Mouse (Mus musculus) adrenal gland, postnatal 25 days (tissue): ENCODE data around the gene Slco3a1. TPM values are rescaled to one million over a fixed set of nuclear protein-coding genes. Genes with fewer than 3 reads are reported as not detected.

Experiments
- DNase-seq: peaks from one replicate; pipeline ENCODE4 v3.0.0; 2021; ENCODE audit warnings: mixed read lengths
- total RNA-seq: library from RNA; stranded (reverse); gene quantifications from 2 replicates; pipeline ENCODE4 v1.2.3, GENCODE M21; 2021

Gene Slco3a1
- total RNA-seq, 1 experiment from 2014 or later: 37.3 TPM

DNA sequence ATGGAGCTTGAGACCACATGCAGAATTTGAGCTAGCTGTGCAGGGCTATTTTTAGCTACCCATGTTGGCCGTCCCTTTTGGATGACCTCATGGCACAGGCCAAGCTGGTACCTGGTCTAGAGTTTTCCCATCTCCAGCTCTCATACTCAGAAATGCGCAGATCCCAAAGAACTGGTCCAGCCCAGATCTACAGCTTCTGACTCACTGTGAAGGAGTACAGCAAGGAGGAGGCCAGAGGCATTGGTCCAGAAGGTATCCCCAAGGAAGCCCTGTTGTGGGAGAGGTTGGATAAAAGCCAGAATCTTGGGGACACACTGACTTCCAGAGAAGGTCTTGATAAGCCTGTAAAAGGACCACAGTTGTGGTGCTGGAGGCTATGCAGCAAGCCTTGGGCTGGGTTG, 172.7 kb downstream of the Slco3a1 start:
- no peak for DNase-seq

DNA sequence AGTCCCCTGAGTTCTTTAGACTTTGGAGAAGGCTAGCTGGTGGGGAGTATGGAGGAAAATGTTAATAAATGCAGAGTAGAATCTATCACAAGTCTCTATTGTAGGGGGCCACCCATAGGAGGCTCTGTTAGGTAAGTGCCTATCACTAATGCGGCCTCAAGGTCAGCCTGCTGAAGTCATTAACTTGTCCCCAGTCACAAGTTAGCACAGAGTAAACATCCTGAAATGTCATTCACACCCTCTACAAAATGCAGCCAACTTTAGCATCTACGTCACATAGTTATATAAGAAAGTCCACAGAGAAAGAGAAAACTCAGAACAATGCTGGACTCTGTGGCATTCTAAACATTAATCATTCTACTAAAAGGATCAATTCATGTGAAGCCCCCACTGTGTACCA, 173.5 kb downstream of the Slco3a1 start:
- DNase-seq: no peak

DNA sequence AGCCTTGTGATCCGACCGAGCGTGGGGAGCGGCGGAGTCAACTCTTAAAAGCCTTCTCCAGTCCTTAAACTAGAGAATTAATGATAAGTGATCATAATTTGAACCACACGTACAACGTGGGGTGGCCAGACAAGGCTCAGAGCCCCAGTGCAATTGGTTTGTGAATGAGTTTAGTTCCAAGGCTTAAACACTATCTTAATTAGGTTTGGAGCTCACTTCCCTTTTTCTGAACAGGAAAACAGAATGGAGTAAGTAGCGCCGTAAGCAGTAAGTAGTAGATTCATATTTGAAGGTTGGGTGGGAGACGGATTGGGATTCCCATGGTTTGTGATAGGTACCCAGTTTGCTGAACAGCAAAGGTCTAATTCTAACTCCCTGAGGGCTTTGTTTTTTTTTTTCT, 176.7 kb downstream of the Slco3a1 start:
- DNase-seq: no peak

DNA sequence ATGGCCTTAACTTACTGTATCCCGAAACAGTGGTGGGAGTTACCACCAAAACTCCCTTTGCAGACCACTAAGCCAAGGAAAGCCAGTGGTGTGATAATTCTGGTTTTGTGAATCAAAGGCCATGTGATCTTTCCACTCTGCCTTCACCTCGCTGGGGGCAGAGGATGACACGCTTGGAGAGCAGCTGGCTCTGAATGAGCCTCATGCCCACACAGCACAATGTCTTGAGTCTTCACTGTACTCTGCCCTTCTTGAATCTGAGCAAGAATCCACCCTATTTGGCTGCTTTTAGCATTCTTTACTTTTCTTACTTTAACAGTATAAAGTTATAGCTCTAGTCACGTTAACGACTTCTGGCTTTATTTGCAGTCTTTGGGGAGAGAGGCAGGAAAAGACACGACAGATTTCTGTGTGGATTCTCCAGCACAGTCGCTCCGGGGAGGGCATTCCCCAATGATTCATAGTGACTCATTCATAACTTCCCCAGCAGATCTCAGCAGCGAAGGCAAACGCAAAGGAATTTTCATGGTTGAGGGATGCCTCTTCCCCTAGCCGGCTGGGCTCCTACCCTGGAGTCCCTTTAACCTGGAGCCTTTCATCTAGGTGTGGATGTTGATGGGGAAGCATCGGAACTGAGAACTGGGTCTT, 178.1 kb downstream of the Slco3a1 start:
- DNase-seq: no peak

DNA sequence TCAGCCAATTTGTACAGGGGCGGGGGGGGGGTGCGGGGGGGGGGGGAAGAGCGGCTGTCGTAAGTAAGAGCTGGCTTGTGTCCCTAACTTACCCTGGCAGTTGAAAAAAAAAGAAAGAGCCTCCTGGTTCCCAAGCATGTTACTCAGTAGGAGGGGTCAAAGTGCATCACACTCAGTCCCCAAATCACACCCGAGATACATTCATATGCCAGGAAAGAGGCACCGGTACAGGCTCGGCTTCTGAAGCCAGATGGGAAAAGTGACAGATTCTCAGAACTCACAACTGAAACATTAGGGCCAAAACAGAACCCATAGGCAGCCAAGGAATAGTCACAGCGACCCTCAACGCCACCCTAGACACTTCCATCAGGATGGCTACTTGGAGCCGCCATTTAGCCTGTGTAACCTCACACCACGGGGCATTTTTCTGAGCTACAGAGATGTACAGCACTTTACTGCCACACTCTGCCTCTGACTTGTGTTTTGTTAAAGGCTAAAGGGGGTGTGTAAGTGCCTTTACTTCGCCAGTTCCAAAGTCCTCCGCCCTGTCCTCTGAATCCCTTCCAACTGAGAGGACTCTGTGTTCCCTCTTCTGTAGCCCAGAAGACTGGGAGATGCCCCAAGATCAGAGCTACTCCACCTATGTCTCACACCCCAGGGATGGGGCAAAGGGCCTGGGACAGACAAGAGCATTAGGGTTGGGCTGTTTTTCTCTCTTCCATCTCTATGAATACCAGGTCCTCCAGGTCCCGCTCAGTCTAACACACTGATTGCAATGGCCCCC, 179.2 kb downstream of the Slco3a1 start:
- no peak for DNase-seq

DNA sequence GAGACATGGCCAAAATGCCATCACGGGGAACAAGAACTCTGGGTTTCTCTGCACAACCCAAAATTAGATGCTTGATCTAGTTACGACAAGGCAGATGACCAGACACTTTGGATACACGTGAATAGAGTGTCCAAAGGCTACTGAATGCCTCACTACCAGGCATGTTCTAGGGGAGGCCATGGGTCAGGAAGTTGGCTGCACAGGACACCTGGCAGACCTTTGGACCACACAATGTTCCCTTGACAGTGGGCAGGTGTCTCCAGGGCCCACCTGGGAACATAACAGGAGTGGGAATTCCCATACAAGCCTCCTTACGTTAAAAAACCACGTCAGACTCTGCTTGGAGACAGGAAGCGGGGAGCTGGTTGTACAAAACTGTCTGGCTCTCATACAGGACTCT, 181.5 kb downstream of the Slco3a1 start:
- no peak for DNase-seq

DNA sequence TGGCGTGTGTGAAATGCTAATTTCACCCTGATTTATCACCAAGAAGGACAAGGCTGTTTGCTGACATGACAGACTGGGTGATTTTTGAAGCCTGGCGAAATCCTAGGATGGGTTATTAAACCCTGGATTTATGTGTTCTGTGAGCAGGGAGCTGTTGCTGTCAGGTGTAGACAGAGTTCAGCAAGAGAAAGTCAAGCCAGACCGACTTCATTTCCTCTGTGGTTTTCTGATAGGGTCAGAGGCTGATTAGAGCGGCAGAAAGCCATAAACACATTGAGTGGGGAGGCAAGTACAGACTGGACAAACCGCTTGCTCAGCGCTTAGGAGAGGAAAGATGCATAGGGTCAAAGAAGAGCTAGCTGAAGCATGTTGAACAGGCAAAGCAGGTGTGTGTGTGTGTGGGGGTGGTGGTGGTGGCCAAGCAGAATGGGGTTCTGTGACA, 182.4 kb downstream of the Slco3a1 start:
- no peak for DNase-seq

DNA sequence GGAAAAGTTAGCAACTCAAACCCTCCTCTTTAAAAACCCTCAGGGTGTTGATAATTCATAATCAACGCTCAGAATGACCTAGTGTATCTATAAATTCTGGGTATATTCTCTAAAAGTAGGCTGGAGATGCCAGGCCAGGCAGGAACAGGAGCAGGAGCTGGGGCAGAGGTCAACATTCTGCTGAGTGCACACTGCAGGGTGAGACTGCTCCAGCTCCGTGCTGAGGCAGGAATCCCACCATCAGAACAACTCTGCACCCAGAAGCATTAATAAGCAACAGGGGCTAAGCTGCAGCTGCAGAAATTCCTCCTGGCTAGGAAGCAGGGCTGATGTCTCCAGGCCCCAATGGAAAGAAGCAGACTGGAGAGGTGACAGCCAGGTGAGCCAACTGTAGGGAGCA, 182.9 kb downstream of the Slco3a1 start:
- DNase-seq: no peak

DNA sequence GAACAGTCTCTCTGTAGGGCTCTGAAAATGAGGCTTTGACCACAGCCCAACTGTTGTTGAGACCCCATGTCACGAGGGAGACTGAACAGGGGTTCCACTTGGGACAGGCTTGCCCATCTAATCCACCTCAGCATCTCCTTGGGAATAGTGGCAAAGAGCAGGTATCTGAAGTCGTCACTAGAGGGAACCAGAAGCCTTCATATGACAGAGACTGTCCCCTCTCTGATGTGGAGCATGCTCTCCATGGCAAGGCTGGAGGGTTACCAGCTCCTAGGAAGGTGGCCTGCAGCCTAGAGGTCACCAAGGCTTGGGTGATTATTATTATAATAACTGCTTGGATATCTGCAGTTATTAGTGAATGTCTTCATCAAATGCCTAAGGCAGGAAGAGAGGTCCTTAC, 183.4 kb downstream of the Slco3a1 start:
- DNase-seq: no peak

DNA sequence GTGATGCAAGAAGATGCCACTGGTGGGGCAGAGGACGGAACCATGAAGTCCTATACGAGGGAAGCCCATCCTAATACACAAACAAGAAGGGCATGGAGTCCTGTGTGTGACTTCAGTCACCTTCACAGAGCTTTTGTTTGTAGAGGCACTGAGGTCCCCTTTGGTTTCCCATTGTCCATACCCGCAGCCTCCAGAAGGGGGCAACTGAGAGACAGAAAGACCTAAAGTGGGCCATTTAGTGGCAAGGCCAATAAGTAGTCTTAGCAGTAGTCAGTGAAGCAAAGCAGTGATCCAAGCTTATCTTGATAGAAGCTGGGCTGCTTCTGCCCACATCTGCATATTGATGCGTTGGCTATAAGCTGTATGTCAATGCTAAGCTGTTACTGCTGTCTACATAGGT, 184.9 kb downstream of the Slco3a1 start:
- no peak for DNase-seq

DNA sequence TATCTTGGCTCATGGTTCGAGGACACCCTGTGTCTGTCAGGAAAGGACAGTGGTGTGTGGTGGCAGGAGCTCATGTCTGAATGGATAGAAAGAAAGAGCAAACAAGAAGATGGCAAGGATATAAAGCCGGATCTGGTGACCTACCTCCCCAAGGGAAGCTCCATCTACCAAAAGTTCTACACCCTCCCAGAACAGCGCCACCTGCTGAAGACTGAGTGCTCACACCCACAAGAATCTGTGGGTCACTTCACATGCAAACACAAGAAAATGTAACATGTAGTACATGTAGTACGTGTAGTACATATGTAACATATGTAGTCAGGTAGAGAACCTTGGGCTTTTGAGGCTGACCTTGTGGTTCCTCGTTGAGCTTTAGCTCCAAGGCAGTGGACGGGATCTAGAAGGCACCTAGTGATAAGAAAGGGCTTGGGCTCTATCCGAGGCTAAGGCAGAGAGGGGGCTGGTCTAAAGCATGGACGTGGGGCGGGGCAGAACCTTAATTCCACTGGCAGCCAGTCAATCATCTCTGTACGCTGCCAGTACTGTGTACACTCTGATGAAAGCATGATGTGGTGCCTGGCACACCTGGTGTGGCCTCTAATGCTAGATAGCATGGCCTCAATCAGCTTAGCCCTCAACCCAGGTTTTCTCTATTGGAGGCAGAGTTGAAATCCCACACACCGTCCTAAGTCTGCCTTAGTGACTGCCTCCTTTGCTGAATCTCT, 186.2 kb downstream of the Slco3a1 start:
- DNase-seq: no peak

DNA sequence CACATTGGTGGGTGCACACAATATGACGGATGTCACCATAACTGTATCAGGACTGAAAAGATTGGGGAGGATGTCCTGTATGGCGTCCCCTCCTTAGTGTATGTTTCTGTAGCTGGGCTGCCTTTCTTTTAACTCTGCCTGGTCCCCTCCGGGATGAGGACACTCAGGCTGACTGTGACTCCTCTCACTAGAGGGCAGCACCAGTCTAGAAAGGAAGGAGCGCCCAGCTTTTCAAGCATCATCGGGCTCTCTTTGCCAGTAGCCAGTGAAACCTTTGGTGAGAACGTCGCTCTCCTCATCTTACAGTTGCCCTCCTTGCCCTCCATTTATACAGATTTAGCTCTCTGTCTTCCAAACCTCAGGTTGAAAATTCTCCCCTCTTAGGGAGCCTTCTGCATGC, 187.2 kb downstream of the Slco3a1 start:
- no peak for DNase-seq

DNA sequence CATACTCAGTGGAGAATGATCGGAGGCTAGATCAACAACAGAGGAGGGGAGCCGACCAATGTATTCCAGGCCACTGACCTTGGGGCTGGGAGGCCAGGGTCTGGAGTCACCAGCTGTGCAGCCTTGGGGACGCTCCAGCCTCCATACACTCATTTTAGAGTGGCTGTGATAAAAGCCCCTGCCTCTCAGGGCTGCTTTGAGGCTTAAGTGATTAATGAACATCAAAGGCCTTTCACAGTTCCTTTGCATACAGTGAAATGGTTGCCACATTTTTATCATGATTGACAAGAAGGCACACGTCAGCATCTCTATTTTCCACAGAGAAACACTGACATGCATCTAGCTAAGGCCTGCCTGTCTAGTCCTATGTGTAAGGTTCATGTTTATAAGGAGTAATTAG, 189.0 kb downstream of the Slco3a1 start:
- DNase-seq: no peak

DNA sequence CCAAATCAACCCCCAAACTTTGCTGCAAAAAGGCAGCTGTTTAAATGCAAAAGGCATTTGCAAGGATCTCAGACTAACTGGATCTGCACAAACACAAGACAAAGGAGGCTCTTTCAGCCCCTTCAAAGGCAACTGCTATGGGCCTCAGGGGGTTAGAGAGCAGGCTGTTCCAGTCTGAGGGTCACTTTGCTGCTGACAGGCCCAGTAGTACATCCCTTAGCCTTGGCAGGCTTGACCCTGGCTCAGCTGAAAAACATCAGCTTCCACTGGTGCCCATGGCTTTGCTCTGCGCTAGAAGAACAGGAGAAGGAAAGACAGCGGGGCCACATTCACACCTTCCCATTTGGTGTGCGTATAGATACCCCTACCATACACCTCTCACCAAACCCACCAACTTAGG, 189.6 kb downstream of the Slco3a1 start:
- DNase-seq: no peak

DNA sequence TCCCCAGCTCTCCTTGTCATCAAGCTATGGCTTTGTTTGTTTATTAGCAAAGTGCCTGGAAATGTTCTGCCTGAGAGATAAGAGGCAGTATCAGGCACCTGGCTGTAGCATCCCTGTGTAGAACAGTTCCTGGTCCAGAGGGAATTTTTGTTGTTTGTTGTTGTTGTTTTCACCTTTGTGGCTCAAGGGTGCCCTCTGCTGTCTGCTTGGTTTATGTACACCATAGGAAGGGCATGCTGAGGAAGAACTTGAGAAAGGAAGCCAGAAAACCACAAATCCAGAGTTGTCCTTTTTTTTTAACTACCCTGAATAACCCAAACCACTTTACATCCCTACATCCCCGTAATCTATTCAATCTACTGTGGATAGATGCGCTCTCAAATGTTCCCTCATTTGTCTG, 191.1 kb downstream of the Slco3a1 start:
- DNase-seq: no peak

DNA sequence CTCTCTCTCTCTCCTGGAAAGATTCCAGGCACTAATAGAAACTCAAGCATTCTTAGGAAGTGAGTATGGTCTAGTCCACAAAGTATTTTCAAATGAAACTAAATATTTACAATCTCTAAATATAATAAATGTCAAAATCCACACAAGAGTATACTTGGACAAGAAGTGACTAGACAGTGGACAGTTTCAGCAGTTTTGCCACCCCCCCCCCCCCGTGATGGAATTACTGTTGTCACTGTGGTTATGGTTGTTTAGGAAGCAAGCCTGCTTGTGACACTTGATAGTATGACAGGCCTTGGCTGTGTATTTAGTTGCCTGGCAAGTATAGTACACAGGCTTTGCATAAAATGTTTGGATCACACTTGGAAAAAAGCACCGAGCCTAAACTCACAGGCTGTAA, 192.9 kb downstream of the Slco3a1 start:
- no peak for DNase-seq

DNA sequence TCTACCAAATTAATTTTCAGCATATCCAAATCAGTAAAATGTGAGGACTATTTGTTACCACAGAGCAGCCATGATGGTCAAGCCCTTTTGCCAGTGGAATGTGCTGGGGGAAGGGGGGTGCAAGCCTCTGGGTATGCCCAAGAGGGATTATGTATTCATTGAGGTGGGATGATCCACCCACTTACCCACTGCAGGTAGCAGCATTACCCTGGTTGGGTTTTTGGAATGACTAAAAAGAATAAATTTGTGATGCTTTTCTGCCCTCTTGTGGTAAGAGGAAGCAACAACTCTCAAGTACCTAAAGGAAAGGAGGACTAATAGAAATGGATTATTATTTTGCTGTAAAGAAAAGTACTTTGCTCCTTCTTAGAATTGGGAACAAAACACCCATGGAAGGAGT, 197.6 kb downstream of the Slco3a1 start:
- DNase-seq: no peak

DNA sequence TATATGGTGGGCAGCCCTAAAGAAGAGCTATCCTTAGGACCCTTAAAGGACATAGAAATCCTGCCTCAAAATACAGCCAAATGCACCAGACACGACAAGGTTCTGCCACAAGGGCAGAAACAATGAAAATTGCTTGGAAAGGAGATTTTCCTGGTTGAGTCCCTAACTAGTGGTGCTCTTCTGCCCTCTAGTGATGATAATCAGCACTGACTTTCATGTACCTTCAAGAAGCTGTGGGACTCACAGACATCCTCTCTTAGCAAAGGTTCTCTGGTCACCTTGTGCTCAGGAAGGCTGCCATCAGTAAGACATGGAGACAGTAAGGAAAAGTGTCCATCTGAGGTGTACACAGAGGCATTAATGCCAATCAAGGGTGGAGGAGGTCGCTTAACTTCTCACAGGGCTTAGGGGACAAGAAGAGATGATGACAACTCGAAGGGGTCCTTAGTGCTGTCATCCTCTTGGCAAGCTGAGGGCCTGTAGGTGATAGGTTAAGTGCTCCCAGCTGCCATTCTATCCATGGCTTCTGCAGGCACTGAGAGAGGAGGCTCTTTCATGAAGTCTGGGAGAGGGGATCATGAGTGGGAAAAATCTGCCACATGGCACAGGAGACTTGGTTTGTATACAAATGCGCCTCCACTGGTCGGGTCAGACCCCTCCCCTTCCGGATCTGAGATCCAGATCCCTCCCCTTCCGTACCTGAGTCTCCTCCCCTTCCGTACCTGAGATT, 199.9 kb downstream of the Slco3a1 start:
- no peak for DNase-seq

DNA sequence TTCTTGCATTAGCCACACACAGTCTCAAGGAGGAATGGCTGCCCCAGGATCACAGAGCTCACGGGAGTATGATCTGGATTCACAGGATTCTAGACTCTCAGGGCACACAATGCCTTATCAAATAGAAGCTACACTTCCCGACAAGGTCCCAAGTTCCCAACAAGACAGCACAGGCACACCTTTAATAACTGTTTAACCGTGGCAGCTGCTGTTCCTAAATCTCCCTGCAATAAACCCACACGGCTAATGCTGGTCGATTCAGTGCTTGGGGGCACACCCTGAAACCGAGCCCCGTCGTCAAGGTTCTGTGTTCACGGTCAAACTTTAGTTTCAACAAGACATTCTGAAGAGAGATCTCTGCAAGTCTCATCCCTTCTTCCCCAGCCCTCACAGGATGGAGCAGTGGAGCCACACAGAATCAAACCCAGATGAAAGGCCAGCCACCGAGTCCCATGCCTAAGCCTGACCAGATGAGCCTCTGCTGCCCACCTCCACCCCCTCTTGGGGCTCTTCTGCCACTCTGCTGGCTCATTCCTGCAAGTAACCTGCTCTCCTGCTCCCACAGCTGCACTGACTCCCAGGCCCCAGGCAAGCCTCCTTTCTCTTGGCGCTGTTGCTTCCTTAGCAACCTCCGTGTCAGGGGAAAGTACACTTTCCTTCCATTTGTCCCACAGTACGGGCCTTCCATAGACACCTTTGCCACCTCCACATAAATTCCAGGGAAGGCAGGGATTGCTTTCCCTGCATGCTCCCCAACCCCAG, 200.7 kb downstream of the Slco3a1 start:
- DNase-seq: no peak

DNA sequence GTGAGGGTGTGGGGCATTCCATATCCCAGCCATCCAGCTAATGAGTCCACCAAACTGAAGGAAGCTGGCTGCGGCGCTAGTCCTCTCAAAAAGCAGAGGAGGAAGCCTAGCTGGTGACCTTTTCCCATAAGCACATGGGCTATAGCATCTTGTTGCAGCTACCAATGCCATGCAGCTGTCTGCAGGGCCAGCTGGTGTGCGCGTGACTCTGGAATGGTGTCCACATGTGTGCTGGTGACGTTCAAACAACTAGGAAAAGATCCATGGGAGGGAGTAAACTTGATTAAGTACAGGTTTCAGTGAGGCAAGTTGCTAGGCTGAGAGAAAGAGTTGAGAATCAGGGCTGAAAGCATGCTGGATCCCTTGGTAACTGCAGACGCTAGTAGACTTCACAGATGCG, 201.3 kb downstream of the Slco3a1 start:
- DNase-seq: no peak

DNA sequence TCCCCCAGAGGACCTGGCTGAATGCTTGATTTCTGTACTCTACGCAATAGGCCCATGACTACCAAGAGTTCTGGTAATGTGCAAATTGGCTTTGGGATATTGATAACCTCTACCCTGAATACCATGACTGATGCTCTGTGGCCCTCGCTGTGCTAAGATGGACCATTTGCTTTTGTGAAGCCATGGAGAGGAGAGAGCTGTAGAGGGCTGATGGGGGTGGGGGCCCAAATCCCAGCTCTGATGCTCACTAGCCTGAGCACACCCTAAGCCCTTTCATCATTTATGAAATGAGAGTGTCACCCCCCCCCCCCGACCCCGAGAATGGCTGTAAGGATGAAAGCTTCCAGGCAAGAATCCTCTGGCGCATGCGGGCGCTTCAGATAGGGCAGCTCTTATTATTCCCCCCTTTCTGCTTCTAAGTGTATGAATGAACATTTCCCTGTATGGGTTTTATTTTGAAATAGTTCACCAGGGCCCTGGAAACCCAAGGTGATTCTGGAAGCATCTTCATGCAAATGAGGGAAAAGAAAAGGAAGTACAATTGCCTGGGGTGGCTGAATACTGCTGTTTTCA, 206.2 kb downstream of the Slco3a1 start:
- no peak for DNase-seq

DNA sequence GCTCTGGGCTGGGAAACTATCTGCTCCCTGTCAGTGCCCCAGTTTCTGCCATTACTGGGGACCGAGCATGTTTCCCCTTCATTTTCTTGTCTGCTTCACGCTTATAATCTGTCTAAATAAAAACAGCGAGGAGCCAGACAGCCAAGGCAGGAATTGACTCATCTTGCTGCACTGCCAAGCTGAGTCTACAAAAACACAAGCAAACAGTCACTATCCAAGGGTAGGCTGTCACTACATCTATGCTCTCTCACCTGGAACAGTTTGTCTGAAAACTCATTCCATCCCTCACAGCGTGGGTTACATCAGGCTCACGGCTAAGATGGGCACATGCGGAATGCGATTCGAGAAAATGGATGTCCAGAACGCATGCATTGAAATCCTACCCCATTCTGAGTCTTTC, 207.6 kb downstream of the Slco3a1 start:
- no peak for DNase-seq
